Mouse (Mus musculus) megakaryocyte progenitor cell, adult 5-6 weeks (primary cell): ENCODE measurements at regions not wholly inside any gene's neighbourhood (a gene's known extent, or its start where the extent isn't known, plus 50 kb on each side); places are given as distances from the start of the nearest gene placed in this dataset.
A peak's percentile ranks its signal among the peaks of the same experiment; 100 is the strongest.

Source experiments
- ATAC-seq: replicated peaks from 2 replicates; pipeline ENCODE4 v1.8.0; 2016; ENCODE audit warnings: mild to moderate bottlenecking, moderate TSS enrichment, inconsistent platforms; ENCODE audit not compliant: poor library complexity

- ATAC-seq = no peak
These were observed 261.0 kb upstream of the Cxadr start for GRCm38 (mm10) chr16:78040149-78040920.

DNA sequence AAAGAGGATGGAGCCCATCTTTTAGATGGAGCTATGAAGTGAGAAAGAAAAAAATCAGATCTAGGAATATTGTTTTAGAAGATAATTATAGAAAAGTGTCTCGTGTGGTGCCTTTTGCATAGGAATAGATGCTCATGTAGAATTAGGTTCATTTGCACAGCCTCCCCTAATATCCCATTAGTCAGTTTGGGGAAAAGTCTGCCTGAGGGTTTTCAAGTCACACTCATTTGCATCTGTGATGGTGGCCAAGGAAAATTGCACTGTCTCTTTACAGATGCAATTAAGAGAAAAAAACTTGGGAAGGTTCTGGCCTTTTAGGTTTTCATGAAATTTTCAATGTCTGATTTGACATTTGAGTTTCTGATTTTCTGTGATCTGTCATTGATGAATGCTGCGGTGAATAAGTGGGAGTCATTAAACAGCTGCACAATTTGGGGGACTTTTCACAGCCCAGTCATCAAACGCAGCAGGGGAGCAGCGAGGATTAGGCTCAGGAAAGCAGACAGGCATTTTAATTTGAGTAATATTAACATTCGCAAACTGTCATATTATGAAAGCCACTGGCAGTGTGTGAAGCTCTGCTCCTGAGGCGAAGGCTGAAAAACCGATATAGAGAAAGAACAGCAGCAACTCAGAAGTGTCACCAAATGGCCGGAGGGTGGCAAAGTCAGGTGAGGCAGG is 281.5 kb upstream of the Cxadr start:
- ATAC-seq = no peak

DNA sequence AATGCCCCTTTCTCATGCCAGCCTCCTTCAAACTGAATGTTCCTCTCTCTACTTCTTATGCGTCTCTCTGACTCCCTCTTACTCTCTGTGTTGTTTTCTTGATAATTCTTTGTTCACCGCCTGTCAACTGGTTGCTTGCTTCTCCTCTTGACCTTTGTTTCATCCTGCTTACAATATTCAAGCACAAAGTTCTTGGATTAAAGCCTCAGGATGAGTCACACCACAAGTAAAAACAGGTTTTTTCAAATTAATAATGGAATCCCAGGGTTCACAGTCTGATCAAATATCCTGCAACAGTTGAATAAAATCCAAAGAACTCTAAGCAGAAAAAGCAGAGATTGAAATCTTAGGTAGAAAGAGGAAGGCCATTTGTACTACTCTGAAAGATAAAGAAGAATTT is 285.9 kb upstream of the Cxadr start:
- ATAC-seq = no peak

DNA sequence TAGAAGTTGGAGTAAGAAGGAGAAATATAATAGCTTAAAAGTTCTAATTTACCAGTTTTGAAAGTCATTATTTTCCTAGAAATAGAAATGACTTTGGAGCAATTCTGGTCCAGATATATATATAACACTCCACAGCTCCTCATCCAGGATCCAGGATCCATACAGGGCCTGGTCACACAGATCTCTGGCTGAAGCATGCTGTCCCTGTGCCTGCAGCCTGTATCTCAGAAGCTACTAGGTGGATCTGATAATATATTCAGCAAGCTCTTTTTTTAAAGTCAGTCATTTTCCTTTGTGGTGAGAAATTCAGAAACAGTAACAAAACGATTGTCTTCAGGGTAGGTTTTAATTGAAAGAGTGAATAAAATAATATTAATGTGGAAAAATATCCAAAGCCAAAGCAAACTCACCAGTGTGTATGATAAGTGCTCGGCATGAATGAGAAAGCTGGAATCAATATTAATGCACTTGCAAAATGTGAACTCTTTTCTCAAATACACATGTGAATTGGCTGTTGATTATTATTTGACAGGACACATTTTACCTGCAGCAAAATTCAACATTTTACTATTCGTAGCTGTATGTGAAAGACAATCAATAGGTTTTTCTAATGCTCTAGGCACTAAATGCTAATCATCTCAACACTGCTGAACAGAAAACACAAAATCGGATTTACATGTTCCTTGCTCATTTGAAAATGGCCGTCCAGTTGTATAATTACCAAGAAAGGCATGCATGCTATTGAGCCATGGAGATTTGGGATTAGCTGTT is 288.1 kb upstream of the Cxadr start:
- no peak for ATAC-seq

DNA sequence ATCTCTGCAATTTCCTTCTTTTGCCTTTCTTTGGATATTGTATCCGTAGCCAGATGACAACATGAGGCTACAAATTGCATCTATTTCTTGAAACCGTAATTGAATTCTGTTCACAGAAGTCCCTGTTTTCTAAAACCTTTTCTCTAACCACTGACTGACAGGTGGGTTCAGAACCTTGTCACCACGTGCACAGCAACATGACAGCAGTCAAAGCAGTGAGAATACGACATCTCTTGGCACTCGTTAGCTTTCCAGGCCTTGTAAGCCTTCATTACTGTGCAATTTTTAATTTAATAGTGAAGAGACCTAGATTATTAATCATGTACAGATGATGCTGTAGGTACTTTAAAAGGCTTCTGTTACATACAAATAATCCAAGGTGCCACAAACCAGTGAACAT is 297.3 kb upstream of the Cxadr start:
- ATAC-seq = no peak

DNA sequence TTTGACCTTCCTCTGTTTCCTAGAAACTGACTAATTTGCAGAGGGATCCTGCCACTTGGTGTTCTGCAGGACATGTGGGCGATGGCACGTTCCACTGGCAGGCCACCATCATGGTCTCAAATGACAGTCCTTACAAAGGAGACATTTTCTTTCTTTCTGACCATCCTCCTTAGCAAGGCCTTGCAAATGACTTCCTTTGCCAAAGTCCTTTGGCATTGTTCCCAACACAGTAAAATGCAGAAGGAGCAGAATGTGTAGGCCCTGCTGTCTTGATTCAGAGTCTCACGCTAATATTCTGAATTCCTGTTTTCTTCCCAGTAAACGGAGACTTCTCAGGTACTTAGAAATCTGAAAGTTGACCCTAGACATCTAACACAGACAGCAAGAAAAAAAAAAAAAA is 308.3 kb upstream of the Cxadr start:
- no peak for ATAC-seq

DNA sequence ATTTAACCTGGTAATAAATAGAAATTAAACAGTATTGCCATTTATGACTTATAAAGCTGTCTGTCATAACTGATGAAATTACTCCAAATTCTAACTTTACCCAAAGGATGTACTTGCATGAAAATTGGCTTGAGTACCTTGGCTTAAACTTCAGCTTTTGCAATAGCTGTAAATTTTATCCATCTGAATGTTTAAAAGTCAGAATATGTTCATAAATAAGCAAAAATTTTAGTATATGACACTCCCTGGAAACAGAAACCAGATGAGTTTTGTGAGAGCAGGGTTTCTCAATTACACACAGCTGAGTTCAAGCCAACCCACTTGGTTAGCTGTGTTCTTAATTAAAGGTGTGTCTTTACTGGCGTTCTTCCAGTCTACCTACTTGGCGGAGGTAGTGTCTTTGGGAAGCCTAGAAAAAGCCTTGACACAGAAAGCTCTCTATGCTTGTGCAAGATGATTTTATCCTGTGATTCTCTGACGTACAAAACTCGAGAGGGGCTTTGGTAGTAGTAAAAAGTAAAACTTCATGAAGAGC is 311.4 kb upstream of the Cxadr start:
- ATAC-seq = no peak

- peak; percentile 55; the same call in 1 of the 2 replicates for ATAC-seq
These were observed 312.1 kb upstream of the Cxadr start for GRCm38 (mm10) chr16:77989139-77989538.

- no peak for ATAC-seq
These were observed 314.3 kb upstream of the Cxadr start for GRCm38 (mm10) chr16:77986884-77987529.

DNA sequence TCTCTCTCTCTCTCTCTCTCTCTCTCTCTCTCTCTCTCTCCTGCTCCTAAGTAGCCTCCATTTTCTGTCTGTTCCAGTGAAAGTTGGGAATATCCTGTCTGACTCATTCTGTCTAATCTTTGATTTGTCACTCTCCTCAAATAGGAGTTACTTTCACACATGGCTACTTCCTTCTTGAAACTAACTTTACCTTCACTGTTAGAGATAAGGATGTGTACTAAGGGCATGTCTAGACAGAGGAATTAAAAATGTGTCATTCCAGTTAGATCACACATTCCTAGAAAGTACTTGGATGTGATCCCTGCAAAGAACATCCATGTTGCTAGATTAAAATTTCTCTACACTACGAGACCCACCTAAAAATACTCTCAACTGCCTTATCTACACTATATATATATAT is 346.9 kb upstream of the Gm11146 start:
- no peak for ATAC-seq

- ATAC-seq = no peak
These were observed 343.5 kb upstream of the Gm11146 start for GRCm38 (mm10) chr16:77945442-77945841.

- ATAC-seq = no peak
These were observed 329.3 kb upstream of the Gm11146 start for GRCm38 (mm10) chr16:77931025-77931723.

DNA sequence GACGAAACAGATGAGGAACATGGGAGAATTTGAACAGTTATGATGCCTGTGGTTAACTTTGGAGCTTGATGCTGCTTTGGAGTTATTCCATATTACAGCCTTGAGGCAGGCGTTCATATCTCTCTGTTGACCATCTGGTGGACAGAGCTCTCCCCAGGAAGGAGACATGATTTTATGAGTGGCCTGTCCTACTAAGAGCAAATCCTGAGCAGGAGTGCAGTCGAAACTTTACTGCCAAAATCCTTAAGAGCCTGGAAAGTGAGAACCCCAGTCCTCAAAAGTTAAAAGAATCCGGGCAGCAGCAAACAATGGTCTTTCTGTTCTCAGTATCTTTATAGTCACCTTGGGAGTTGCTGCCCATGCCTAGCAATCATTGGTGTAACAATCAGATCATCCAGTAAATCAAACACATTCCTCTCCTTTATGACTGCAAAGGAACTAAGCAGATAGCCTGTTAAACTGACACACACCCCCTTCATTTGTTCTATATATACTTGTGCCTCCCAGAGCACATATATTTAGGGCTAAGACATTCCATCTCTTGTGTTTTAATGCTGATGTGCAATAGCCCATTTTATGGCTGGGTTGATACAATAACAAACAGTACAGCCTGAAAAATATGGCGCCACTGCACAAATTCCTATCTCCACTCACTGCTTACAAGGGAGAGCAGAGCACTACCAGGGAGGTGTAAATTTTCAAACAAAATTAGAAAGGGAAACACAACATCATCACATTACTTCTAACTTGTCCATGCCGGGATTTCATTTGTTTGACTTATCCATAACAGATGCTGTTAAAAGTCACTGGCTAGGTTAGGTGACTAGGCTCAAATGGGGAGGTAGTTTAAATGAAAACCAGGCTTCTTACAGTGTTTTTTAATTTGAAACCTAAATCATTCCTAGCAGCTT is 312.5 kb upstream of the Gm11146 start:
- ATAC-seq = no peak

- ATAC-seq = no peak
These were observed 292.4 kb upstream of the Gm11146 start for GRCm38 (mm10) chr16:77894247-77894646.

DNA sequence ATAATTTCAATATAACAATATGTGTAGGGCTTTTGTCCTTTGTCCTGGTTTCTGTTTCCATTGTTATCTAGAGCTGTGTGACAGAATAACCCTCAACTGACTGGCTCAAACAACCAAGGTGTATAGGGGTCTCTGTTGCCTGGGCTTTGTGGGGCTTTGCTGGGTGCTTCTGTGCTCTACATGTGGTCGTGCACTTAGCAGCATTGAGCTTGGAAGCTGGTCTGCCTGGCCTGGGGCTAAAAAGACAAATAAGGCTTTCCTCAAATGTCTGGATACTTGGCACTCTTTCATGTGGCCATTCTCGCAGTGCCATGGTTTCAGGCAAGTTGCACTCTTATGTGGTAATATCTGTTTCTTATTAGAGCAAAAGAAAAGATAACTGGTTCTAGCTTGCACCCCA is 291.8 kb upstream of the Gm11146 start:
- no peak for ATAC-seq

DNA sequence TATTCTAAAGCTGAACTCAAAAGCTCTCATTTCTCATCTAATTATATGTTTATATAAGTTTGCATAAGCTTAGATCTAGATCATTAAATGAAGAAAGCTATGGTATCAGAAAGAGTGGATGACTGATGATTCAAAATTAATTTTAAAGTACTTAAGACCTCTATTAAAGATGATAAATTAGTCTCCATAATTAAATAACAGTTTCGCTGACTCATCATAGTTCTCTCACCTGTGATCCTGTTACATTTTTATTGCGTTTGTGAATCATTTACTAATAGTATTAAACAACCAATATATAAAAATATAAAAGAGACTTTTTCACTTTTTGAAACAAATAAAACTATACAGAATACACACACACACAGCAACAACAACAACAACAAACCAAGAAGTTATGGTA is 290.8 kb upstream of the Gm11146 start:
- no peak for ATAC-seq

DNA sequence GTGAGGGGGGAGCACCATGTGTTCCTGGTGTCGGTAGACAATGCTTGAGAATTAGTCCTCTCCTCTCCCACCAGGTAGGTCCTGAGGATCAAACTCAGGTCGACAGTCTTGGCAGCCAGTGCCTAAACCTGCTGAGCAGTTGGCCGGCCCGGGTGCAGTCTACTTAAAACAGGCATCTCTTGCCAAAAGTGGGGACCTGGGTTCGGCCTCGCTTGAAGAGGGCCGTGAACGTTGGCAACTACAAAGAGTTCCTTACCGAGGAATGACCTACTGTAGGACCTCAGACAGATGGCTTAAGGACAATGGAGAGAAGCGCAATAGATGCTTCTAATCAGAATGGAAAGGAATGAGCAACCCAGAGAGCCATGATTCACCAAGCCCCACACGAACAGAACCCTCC is 287.5 kb upstream of the Gm11146 start:
- no peak for ATAC-seq

DNA sequence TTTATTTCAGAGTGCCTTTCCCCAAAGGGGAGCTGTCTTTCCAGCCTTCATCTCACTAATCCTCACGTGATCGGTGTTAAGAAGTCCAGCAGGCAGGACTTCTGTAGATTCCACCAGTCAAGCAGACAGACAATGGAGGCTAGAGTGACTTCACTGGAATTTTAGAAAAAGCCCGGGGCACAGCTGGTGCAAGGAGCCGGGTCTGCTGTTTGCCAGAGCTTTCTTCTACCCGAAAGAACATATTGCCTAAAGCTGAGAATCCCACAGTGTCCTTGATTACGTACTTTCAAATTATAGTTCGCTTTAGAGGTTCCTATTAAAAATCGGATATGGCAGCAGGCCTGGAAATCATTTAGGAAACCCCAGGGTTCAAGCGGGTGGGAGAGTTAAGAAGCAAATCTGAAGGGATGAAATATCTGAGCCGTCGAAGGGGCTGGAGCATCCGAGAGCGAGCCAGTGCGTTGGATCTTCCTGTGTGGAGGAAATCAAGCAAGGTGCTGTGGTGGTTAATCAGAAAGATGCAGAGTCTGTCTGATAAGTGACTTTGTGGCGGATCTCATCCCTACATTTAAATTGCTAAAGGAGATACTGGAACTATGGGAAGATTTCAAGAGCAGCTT is 283.3 kb upstream of the Gm11146 start:
- no peak for ATAC-seq

DNA sequence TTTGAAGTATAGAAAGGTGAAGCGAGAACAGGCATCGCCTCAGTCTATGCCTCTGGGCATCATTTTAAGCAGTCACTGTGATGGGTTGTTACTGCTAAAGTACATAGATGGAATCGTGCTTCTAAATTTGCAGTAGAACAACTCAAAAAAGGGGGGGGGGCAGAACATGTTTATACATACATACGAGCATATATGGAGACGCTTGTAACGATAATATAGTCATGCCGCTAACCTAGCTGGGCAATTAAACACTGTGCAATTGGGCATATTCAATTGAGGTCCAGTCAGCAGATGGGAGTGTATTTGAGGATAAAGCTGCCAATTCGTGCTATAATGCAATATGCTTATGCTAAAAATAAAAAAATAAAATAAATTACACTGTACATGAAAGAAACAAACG is 282.6 kb upstream of the Gm11146 start:
- ATAC-seq = no peak
